Mouse (Mus musculus) ES-Bruce4 (cell line): ENCODE measurements around the gene Fbxo39.

ENCODE experiments used
- CTCF ChIP-seq: IDR thresholded peaks from one replicate; pipeline ENCODE4 v1.8.1; 2011; ENCODE audit warnings: low read depth, low read length
- POLR2A ChIP-seq: IDR thresholded peaks from one replicate; pipeline ENCODE4 v1.8.1; 2011; ENCODE audit warnings: low read length; ENCODE audit not compliant: insufficient read depth

- no peak for TF ChIP-seq CTCF
- TF ChIP-seq POLR2A = no peak
Measured at GRCm38 (mm10) chr11:72349652-72350051, 35.4 kb downstream of the Fbxo39 start.
